Mouse (Mus musculus): Measurements from ENCODE around the gene Gab3.

- TF ChIP-seq CTCF (IDR thresholded peaks at IDR 0.05; ENCODE audit: low read depth, low read length) (no peak), POLR2A (IDR thresholded peaks at IDR 0.05; ENCODE audit: borderline replicate concordance, low read depth, low read length) (no peak)
Measured at GRCm38 (mm10) chrX:75130467-75131160, 45.4 kb upstream of the Gab3 start, which contains the start of gene Mpp1.

All from bone marrow macrophage, adult 2 months (primary cell).